Mouse (Mus musculus) embryonic facial prominence, embryonic 14.5 days (tissue): ENCODE measurements around the gene Sox5. TPM values are rescaled to one million over a fixed set of nuclear protein-coding genes. Genes with fewer than 3 reads are reported as not detected.

ENCODE experiments used
- ATAC-seq: fragments of 200-750 bp; cut with Nextera tagmentation; 2 replicates; pipeline ENCODE4 v1.8.0; 2017; ENCODE audit warnings: low read depth, moderate number of reproducible peaks, moderate TSS enrichment
- DNase-seq: peaks from one replicate; pipeline ENCODE4 v3.0.0-alpha.2; 2015; ENCODE audit warnings: low spot score
- H3K27ac ChIP-seq: fragments of 300-500 bp; sonication (generic); replicated peaks from 2 replicates; pipeline ENCODE4 v1.5.1; 2014; ENCODE audit warnings: low read depth, mild to moderate bottlenecking, low read length, moderate library complexity
- H3K27me3 ChIP-seq: fragments of 300-500 bp; sonication (generic); replicated peaks from 2 replicates; pipeline ENCODE4 v1.6.1; 2014; ENCODE audit warnings: low read length; ENCODE audit not compliant: control insufficient read depth, insufficient read depth
- H3K36me3 ChIP-seq: fragments of 300-500 bp; sonication (generic); 2 replicates; pipeline ENCODE4 v1.6.1; 2014; ENCODE audit warnings: low read length, mixed read lengths; ENCODE audit not compliant: control insufficient read depth, insufficient read depth
- H3K4me1 ChIP-seq: fragments of 300-500 bp; sonication (generic); 2 replicates; pipeline ENCODE4 v1.6.1; 2014; ENCODE audit warnings: antibody characterized with exemption, low read length; ENCODE audit not compliant: control insufficient read depth, insufficient read depth
- H3K4me2 ChIP-seq: fragments of 300-500 bp; sonication (generic); 2 replicates; pipeline ENCODE4 v1.6.1; 2014; ENCODE audit warnings: low read depth, mild to moderate bottlenecking, low read length, moderate library complexity, mixed read lengths
- H3K4me3 ChIP-seq: fragments of 300-500 bp; sonication (generic); 2 replicates; pipeline ENCODE4 v1.5.1; 2014; ENCODE audit warnings: low read depth, mild to moderate bottlenecking, low read length
- H3K9ac ChIP-seq: fragments of 300-500 bp; sonication (generic); 2 replicates; pipeline ENCODE4 v1.6.1; 2014; ENCODE audit warnings: low read depth, mild to moderate bottlenecking, low read length, moderate library complexity, mixed read lengths
- H3K9me3 ChIP-seq: fragments of 300-500 bp; sonication (generic); 2 replicates; pipeline ENCODE4 v1.6.1; 2016; ENCODE audit warnings: low read length; ENCODE audit not compliant: control insufficient read depth
- WGBS: fragments of 180-500 bp; shearing (Covaris S2); extraction: QIAGEN DNeasy Blood & Tissue Kit; methylation state at CpG from one replicate; pipeline ENCODE4 v1.1.7; 2014; 5-methylcytosine and 5-hydroxymethylcytosine counted together
- polyA plus RNA-seq: library from polyadenylated mRNA; unstranded; fragments of >200 nt; fragmentation: Nextera tagmentation; extraction: Ambion mirVana; gene quantifications from 2 replicates; pipeline ENCODE4 v1.2.1, GENCODE M21; 2014

Gene Sox5
- polyA plus RNA-seq, 1 experiment from 2014 or later = 10.8 TPM

DNA sequence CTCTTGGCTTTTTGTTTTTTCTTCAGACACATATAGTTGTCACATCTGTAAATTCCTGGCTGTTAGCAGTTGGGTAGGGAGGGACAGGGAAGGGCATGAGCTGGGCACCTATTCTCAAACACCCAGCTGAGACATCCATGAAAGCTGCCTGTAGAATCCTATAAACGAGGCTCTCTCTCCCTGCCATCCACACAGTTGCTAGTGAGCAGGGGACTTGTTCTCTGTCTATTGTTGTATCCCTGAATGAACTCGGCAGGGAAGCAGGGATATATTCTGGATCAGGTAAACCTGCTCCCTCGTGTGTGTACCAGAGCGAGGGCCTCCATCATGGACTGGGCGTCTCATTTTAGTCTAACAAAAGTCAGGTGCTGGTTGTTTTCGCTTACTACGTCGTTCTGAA, 615.1 kb downstream of the Sox5 start:
- no peak overlapping the region; the same call in 1 of the 2 replicates for H3K27ac ChIP-seq
- ATAC-seq (no peak), DNase-seq (no peak)
- H3K4me1 ChIP-seq = peaks cover 25% of the 10 kb centered on the region; the same call in 1 of the 2 replicates
- peak overlapping the region; percentile 22; the same call in 1 of the 2 replicates for H3K4me2 ChIP-seq
- WGBS = 61% methylated on average over 8 of the region's 8 CpGs
- no peaks in the 10 kb centered on the region for H3K9me3 ChIP-seq
- no peaks in the 10 kb centered on the region for H3K36me3 ChIP-seq
- no peaks in the 10 kb centered on the region for H3K27me3 ChIP-seq
- H3K9ac ChIP-seq = no peak overlapping the region; the same call in 1 of the 2 replicates
- no peak overlapping the region for H3K4me3 ChIP-seq

DNA sequence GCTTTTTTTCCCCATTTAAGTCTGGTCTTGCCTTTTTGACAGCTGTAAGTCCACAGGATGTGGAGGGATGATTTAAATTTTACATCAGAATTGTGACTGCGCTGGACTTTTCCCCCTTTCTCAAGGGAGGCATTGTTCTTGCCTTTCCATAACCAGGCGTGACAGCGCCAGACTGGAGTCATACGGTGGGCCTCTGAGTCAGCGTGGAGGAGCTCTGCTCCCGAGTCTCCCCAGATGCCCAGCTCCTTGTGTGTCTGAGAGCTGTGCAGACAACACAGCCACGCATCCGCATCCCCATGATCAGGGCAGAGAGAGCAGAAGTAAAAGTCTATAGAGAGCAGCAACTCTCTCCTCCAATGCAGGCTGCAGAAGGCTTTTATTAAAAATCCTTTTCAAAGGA, 615.7 kb downstream of the Sox5 start:
- WGBS = 21% methylated on average over 8 of the region's 8 CpGs
- Histone ChIP-seq H3K9ac (no peak overlapping the region), H3K27me3 (no peaks in the 10 kb centered on the region), H3K27ac (no peak overlapping the region), H3K4me3 (no peak overlapping the region), H3K36me3 (no peaks in the 10 kb centered on the region), H3K4me2 (peak overlapping the region; percentile 22; the same call in 1 of the 2 replicates), H3K4me1 (peaks cover 25% of the 10 kb centered on the region; the same call in 1 of the 2 replicates), H3K9me3 (no peaks in the 10 kb centered on the region)
- DNase-seq (peak; percentile 76), ATAC-seq (peak; percentile 70; the same call in 1 of the 2 replicates)

DNA sequence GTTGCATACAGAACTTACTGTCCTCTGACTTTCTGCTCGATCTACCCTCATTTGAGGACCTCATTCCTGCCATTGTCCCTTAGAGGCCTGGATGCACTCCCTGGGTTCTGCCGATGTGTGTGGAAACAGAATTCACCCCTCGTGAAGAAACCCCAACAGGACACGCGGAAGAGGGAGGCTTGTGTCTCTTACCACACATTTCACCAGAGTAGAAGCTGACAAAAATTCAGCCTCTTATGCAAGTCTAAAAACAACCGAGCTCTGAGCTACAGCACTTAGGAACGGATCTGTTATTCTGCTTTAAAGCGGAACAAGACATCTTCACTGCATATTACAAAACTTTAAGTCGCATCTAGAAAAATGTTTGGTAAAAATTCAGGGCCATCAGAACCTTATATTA, 618.3 kb downstream of the Sox5 start:
- Histone ChIP-seq H3K9me3 (no peaks in the 10 kb centered on the region), H3K27ac (no peak overlapping the region), H3K4me3 (no peak overlapping the region), H3K27me3 (no peaks in the 10 kb centered on the region), H3K4me1 (peaks cover 9% of the 10 kb centered on the region; the same call in 1 of the 2 replicates), H3K4me2 (no peak overlapping the region), H3K36me3 (no peaks in the 10 kb centered on the region), H3K9ac (no peak overlapping the region)
- WGBS = 86% methylated on average over 9 of the region's 9 CpGs
- DNase-seq = no peak
- no peak for ATAC-seq

DNA sequence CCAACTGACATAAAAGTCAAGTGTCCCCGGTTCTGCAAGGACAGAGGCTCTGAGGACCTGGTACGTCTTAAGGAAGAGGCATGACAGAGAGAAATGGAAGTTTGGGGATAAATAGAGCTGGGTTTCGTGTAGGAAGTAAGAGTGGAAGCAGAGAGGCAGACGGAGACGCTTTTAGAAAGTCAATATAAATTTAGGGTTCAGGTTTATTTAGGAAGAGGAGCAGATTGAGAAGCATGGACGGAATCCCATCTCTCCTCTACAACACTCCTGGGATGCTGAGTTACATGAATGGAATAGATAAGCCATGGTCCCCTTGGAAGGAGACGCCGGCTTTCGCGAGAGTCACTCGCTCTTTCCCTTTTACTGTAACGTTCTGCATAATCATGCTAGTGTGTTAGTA, 623.1 kb downstream of the Sox5 start:
- H3K4me1 ChIP-seq = no peaks in the 10 kb centered on the region
- H3K27ac ChIP-seq = no peak overlapping the region
- ATAC-seq (no peak), DNase-seq (no peak)
- H3K36me3 ChIP-seq = no peaks in the 10 kb centered on the region
- no peak overlapping the region for H3K9ac ChIP-seq
- H3K4me3 ChIP-seq = no peak overlapping the region
- no peak overlapping the region for H3K4me2 ChIP-seq
- WGBS = 94% methylated on average over 12 of the region's 12 CpGs
- H3K27me3 ChIP-seq = no peaks in the 10 kb centered on the region
- H3K9me3 ChIP-seq = no peaks in the 10 kb centered on the region

DNA sequence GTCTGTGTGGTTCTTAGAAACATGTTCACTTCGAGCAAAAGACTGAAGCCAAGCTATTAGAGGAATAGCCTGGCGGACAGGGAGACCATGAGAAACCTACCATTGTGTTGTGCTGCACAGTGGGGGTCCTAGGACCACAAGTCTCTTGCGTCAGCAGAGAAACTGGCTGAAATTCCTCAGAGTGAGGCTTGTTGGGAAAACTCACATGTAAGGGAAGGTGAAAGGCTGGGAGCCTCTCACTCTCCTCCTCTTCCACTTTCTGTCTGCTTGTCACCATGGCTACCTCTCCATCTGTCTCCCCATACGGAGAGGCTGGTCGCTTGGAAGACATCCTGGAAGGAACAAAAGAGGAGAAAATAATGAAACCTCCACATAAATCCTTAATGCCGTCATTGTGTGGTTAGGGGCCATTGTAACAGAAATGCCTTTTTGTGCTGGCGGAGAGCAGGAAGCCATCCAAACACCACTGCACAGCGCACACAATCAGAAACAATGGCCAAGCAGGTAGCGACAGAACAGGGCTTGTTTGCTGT, 626.8 kb downstream of the Sox5 start:
- no peak overlapping the region for H3K4me2 ChIP-seq
- H3K4me3 ChIP-seq = no peak overlapping the region
- H3K9ac ChIP-seq = no peak overlapping the region
- H3K27ac ChIP-seq = 0 out of 2 replicates have a peak overlapping the region, but pooled peaks have one; percentile 33
- DNase-seq = peak; percentile 41
- ATAC-seq = peak; percentile 75
- H3K4me1 ChIP-seq = no peaks in the 10 kb centered on the region
- H3K9me3 ChIP-seq = no peaks in the 10 kb centered on the region
- H3K27me3 ChIP-seq = no peaks in the 10 kb centered on the region
- H3K36me3 ChIP-seq = no peaks in the 10 kb centered on the region
- 56% methylated on average over 9 of the region's 9 CpGs for WGBS

DNA sequence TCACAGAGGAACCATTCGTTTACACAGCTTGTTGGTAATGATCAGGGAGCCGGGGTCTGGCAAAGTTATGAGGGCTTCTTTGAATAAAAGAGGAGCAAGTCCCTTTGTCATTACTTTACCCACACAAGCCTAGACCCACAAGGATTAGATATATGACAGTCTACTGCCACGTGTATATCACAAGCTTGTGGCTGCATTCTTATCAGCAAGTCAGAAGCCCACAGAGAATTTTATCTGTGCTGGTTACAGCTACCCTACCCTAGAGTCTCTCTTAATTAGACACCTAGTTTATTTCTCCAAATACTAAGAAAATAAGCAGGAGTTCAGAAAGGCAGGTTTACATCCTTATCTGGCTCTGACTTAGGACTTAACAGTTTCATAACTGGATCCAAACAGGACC, 629.8 kb downstream of the Sox5 start:
- Histone ChIP-seq H3K36me3 (no peaks in the 10 kb centered on the region), H3K9ac (no peak overlapping the region), H3K9me3 (no peaks in the 10 kb centered on the region), H3K27ac (no peak overlapping the region), H3K4me3 (no peak overlapping the region), H3K4me2 (no peak overlapping the region), H3K4me1 (no peaks in the 10 kb centered on the region), H3K27me3 (no peaks in the 10 kb centered on the region)
- DNase-seq (no peak), ATAC-seq (no peak)
- 33% methylated on average over 3 of the region's 3 CpGs for WGBS

DNA sequence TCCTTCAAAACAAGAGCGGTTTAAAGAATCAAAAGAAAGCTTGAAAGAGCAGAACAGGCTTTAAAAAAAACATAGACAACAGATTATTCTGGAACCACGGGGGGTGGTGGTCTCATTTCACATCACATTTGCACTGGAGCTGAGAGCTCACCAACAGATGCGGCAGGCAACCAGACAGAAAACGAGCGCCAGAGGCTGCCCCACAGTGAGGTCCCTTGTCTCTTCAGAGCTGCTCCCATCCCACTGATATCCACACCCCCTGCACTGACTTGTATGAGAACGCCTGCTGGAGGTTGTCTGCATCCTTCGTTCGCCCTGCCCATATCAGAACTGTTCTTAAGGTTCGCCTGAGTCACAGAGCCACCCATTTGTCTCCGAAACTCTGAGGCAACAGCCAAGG, 630.7 kb downstream of the Sox5 start:
- H3K9me3 ChIP-seq = no peaks in the 10 kb centered on the region
- no peaks in the 10 kb centered on the region for H3K27me3 ChIP-seq
- no peaks in the 10 kb centered on the region for H3K36me3 ChIP-seq
- H3K4me3 ChIP-seq = no peak overlapping the region
- H3K9ac ChIP-seq = no peak overlapping the region
- H3K4me1 ChIP-seq = no peaks in the 10 kb centered on the region
- ATAC-seq = no peak
- H3K27ac ChIP-seq = no peak overlapping the region
- no peak for DNase-seq
- no peak overlapping the region for H3K4me2 ChIP-seq
- WGBS = 48% methylated on average over 10 of the region's 10 CpGs

DNA sequence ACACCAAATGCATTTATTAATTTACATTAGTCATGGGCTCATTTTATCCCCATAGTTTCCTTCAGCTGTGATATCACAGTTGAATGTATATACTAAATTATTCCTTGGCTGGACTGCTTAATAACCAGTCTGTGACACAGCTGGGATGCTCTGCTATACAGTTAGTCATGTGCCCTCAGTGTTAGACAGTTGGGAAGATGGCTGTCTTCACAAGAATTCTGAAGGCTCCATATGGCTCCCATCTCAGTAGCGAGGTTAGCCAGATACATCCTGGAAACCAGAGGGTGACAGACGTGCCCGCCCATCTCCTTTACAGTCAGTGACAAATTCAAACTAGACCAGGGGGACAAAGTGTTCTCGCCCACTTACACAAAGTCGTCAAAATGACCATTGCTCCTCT, 644.4 kb downstream of the Sox5 start:
- WGBS = 93% methylated on average over 5 of the region's 5 CpGs
- no peaks in the 10 kb centered on the region for H3K36me3 ChIP-seq
- no peaks in the 10 kb centered on the region; the same call in 1 of the 2 replicates for H3K4me1 ChIP-seq
- ATAC-seq (no peak), DNase-seq (no peak)
- no peaks in the 10 kb centered on the region for H3K27me3 ChIP-seq
- no peaks in the 10 kb centered on the region for H3K9me3 ChIP-seq
- H3K4me2 ChIP-seq = no peak overlapping the region
- no peak overlapping the region for H3K27ac ChIP-seq
- no peak overlapping the region for H3K4me3 ChIP-seq
- H3K9ac ChIP-seq = no peak overlapping the region

DNA sequence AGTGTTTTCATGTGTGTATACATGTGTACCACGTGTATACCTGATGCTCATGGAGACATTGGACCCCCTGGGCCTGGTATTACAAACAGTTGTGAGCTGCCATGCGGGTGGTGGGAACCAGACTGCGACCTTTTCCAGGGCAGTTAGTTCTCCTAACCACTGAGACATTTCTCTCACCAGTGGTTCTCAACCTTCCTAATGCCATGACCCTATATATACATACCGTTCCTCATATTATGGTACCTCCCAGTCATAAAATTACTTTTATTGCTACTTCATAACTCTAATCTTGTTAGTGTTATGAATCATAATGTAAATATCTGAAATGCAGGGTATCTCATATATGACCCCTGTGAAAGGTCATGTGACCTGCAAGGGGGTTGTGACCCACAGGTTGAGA, 644.9 kb downstream of the Sox5 start:
- WGBS = 82% methylated on average over 4 of the region's 4 CpGs
- H3K9me3 ChIP-seq = no peaks in the 10 kb centered on the region
- DNase-seq = no peak

More for the DNA sequence above, 644.9 kb downstream of the Sox5 start:
- H3K36me3 ChIP-seq = no peaks in the 10 kb centered on the region
- no peak for ATAC-seq
- no peak overlapping the region for H3K9ac ChIP-seq
- H3K4me1 ChIP-seq = peaks cover 2% of the 10 kb centered on the region
- H3K4me3 ChIP-seq = no peak overlapping the region
- H3K4me2 ChIP-seq = no peak overlapping the region
- H3K27me3 ChIP-seq = no peaks in the 10 kb centered on the region
- no peak overlapping the region for H3K27ac ChIP-seq
